Mouse (Mus musculus): ENCODE data around the gene Pds5b. TPM values are rescaled to one million over a fixed set of nuclear protein-coding genes. Genes with fewer than 3 reads are reported as not detected.
"Not testable (repeated sequence)": the region's sequence is repeated elsewhere in the genome, so short reads cannot be mapped to it uniquely, and the experiment has no call there.

Pds5b gene
- polyA plus RNA-seq, 1 experiment = 28.6 TPM

DNA sequence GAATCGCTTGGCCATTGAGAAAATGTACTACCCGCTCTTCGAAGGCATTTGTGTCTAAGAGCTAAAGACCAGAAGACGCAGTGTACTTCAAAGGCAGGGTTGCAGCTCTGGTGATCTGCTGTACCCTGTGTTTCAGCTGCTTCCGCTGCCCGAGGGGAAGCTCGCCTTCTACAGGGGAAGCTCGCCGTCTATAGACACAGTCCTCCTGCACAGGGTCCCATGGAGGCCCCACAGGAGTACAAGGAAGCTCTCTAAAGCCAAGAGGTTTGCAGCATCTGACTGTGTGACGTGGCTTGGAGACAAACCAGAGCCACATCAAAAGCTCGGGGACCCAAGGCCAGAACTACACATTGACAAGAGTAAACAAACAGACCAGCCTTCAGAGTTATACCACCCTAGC is 167.1 kb downstream of the Pds5b start:
- Histone ChIP-seq H3K27ac (ENCODE audit: insufficient read depth, low read length) (no peak overlapping the region), H3K4me3 (ENCODE audit: insufficient read depth, low read length) (no peak overlapping the region), H3K4me1 (ENCODE audit: control insufficient read depth, insufficient read depth, low read length) (no peaks in the 10 kb centered on the region)
- TF ChIP-seq POLR2A (IDR thresholded peaks at IDR 0.05; ENCODE audit: extremely low read depth, insufficient read depth, low read length) (no peak), CTCF (IDR thresholded peaks at IDR 0.05; ENCODE audit: extremely low read depth, insufficient read depth, low read length) (no peak)

DNA sequence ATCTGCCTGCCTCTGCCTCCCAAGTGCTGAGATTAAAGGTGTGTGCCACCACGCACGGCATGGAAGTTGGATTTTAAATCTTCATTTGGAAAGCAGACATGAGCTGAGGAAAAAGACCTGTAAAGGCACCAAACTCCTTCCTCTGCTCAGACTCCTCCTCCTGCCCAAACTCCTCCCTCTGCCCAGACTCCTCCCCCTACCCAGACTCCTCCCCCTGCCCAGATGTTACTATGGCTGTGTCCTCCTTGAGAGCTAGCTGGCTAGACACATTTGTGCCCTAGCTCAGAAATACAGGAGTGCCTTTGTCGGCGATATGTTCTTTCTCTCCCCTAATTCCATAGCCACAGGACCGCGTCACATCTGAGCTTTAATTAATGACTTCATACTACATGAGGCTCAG is 172.4 kb downstream of the Pds5b start:
- TF ChIP-seq CTCF (IDR thresholded peaks at IDR 0.05; ENCODE audit: extremely low read depth, insufficient read depth, low read length) = no peak
- no peak for TF ChIP-seq POLR2A (IDR thresholded peaks at IDR 0.05; ENCODE audit: extremely low read depth, insufficient read depth, low read length)
- Histone ChIP-seq H3K27ac (ENCODE audit: insufficient read depth, low read length) (no peak overlapping the region), H3K4me1 (ENCODE audit: control insufficient read depth, insufficient read depth, low read length) (no peaks in the 10 kb centered on the region), H3K4me3 (ENCODE audit: insufficient read depth, low read length) (no peak overlapping the region)

DNA sequence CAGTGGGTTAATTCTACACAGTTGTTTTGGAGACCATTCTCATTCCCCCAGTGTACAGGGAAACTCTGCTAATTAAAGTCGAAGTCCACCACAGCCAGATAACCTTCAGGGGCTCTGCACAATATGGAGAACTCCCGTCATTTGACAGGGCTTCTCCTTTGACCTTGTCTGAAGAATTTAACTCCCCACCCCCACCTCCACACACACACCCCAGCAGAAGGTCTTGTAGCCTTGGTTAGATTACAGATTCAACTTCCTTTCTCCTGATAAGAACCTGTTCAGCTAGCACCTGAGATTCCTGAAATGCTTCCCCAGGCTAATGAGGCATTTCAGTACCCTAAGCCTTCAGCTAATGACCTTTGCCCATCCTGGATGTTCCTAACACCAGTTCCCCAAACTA is 177.3 kb downstream of the Pds5b start:
- H3K27ac ChIP-seq (ENCODE audit: insufficient read depth, low read length) = no peak overlapping the region
- H3K4me3 ChIP-seq (ENCODE audit: insufficient read depth, low read length) = no peak overlapping the region
- no peaks in the 10 kb centered on the region for H3K4me1 ChIP-seq (ENCODE audit: control insufficient read depth, insufficient read depth, low read length)
- no peak for TF ChIP-seq CTCF (IDR thresholded peaks at IDR 0.05; ENCODE audit: extremely low read depth, insufficient read depth, low read length)
- TF ChIP-seq POLR2A (IDR thresholded peaks at IDR 0.05; ENCODE audit: extremely low read depth, insufficient read depth, low read length) = no peak

DNA sequence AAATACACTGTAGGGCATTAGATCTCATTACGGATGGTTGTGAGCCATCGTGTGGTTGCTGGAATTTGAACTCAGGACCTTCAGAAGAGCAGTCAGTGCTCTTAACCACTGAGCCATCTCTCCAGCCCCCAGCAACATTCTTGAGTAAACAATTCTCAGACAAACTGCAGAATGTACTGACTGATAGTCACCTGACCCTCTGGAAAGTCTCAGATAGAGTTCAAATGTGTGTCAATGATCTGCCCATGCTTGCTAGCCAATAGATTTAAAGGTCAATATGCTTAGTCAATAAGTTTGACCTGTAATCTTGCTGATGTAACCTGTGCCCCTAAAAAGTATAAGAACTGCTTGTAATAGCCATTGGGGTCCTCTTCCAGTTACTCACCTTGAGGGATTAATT is 178.6 kb downstream of the Pds5b start:
- not testable (repeated sequence) for H3K27ac ChIP-seq (ENCODE audit: insufficient read depth, low read length); H3K4me1 ChIP-seq (ENCODE audit: control insufficient read depth, insufficient read depth, low read length); H3K4me3 ChIP-seq (ENCODE audit: insufficient read depth, low read length)

DNA sequence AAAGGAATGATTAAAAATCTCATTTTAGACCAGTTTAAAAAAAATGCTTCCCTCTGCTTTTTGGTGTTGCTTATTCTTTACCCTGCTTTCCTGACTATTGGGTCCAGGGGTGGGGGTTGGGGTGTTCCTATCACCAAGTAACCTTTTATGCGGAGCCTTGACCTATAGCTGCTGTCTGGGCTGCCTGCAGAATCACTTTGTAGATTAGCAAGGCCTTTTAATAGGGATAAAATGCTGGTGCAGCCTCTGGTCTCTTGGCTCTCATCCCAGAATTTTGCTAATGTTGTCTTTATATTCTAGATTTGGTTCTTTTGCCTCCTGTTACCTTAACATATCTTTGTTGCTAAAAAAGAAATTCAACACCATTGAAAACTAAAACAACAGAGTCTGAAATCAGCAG is 181.0 kb downstream of the Pds5b start:
- TF ChIP-seq POLR2A (IDR thresholded peaks at IDR 0.05; ENCODE audit: extremely low read depth, insufficient read depth, low read length) = no peak
- no peak for TF ChIP-seq CTCF (IDR thresholded peaks at IDR 0.05; ENCODE audit: extremely low read depth, insufficient read depth, low read length)
- Histone ChIP-seq H3K4me1 (ENCODE audit: control insufficient read depth, insufficient read depth, low read length) (no peaks in the 10 kb centered on the region), H3K4me3 (ENCODE audit: insufficient read depth, low read length) (no peak overlapping the region), H3K27ac (ENCODE audit: insufficient read depth, low read length) (no peak overlapping the region)

DNA sequence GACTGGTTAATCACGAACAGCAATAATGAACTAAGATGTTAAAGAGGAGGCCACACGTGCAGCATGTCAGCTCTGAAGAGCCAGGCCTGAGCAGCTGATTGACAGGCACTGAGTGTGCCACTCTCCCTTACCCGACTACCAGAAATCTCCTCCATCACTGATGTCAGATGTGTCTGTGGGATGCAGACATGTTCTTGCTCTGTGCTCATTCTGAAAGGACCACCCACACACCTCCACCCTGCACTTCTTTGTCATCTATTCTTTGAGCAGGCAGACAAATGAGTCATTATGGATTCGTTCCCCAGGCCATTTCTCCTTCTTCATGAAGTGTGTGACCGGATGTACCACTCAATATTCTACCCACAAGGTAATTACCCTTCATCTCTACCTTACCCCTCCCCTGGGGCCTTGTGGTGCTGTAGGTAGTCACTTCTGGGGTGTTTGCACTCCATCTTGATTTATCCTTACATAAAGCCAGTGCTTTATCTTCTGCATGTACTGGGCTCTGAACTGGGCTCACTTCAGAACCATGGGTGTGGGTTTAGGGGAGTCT is 186.2 kb downstream of the Pds5b start:
- no peaks in the 10 kb centered on the region for H3K4me1 ChIP-seq (ENCODE audit: control insufficient read depth, insufficient read depth, low read length)
- 0 out of 2 replicates have a peak overlapping the region, but pooled peaks have one; percentile 37 for H3K27ac ChIP-seq (ENCODE audit: insufficient read depth, low read length)
- no peak for TF ChIP-seq POLR2A (IDR thresholded peaks at IDR 0.05; ENCODE audit: extremely low read depth, insufficient read depth, low read length)
- no peak for TF ChIP-seq CTCF (IDR thresholded peaks at IDR 0.05; ENCODE audit: extremely low read depth, insufficient read depth, low read length)
- no peak overlapping the region for H3K4me3 ChIP-seq (ENCODE audit: insufficient read depth, low read length)

Other genes starting within 250 kb of the Pds5b start
- gene Zar1l, start 155.6 kb upstream of the Pds5b start, polyA plus RNA-seq (2012; rRNA removed) = 0.66 and 1.6 TPM in 2 replicates
- gene Brca2, start 151.1 kb upstream of the Pds5b start, polyA plus RNA-seq (2012; rRNA removed) = 6.3 and 7.2 TPM in 2 replicates
- 57.1 and 62.5 TPM in 2 replicates for gene N4bp2l1, start 76.6 kb upstream of the Pds5b start, polyA plus RNA-seq (2012; rRNA removed)
- gene N4bp2l2, start 7.6 kb upstream of the Pds5b start, polyA plus RNA-seq (2012; rRNA removed) = 32.1 and 33.6 TPM in 2 replicates

All from cortical plate, adult 2 months (tissue).